Mouse (Mus musculus) lung, embryonic 16.5 days (tissue): ENCODE measurements at regions not wholly inside any gene's neighbourhood (a gene's known extent, or its start where the extent isn't known, plus 50 kb on each side); places are given as distances from the start of the nearest gene placed in this dataset.
A peak's percentile ranks its signal among the peaks of the same experiment; 100 is the strongest.

Experiments used
- ATAC-seq: fragments of 200-750 bp; cut with Nextera tagmentation; 2 replicates; pipeline ENCODE4 v1.8.0; 2017; ENCODE audit warnings: low read depth, mild to moderate bottlenecking, moderate library complexity
- H3K27ac ChIP-seq: fragments of 300-500 bp; sonication (generic); 2 replicates; pipeline ENCODE4 v1.5.1; 2014; ENCODE audit warnings: mild to moderate bottlenecking, control low read depth, low read length
- H3K27me3 ChIP-seq: fragments of 300-500 bp; sonication (generic); 2 replicates; pipeline ENCODE4 v1.6.1; 2014; ENCODE audit warnings: low read depth, low read length, mixed read lengths; ENCODE audit not compliant: control insufficient read depth, insufficient read depth
- H3K36me3 ChIP-seq: fragments of 300-500 bp; sonication (generic); 2 replicates; pipeline ENCODE4 v1.6.1; 2014; ENCODE audit warnings: low read length; ENCODE audit not compliant: control insufficient read depth, insufficient read depth
- H3K4me1 ChIP-seq: fragments of 300-500 bp; sonication (generic); replicated peaks from 2 replicates; pipeline ENCODE4 v1.6.1; 2014; ENCODE audit warnings: low read length, mixed read lengths; ENCODE audit not compliant: control insufficient read depth, insufficient read depth
- H3K4me2 ChIP-seq: fragments of 300-500 bp; sonication (generic); 2 replicates; pipeline ENCODE4 v1.6.1; 2014; ENCODE audit warnings: low read depth, low read length, control low read depth
- H3K4me3 ChIP-seq: fragments of 300-500 bp; sonication (generic); 2 replicates; pipeline ENCODE4 v1.5.1; 2014; ENCODE audit warnings: mild to moderate bottlenecking, low read length, control low read depth
- H3K9ac ChIP-seq: fragments of 300-500 bp; sonication (generic); 2 replicates; pipeline ENCODE4 v1.6.1; 2014; ENCODE audit warnings: low read length, control low read depth
- H3K9me3 ChIP-seq: fragments of 300-500 bp; sonication (generic); 2 replicates; pipeline ENCODE4 v1.6.1; 2016; ENCODE audit warnings: low read length; ENCODE audit not compliant: control insufficient read depth
- WGBS: fragments of 180-500 bp; shearing (Covaris S2); extraction: QIAGEN DNeasy Blood & Tissue Kit; methylation state at CpG from one replicate; pipeline ENCODE4 v1.1.7; 2014; 5-methylcytosine and 5-hydroxymethylcytosine counted together

GRCm38 (mm10) chr11:43952151-43952550, 51.1 kb upstream of the Adra1b start:
- H3K4me2 ChIP-seq, result no peak overlapping the region
- H3K27me3 ChIP-seq, result no peaks in the 10 kb centered on the region
- 68% methylated on average over 1 of the region's 1 CpGs for WGBS
- no peak overlapping the region for H3K27ac ChIP-seq
- H3K9me3 ChIP-seq, result no peaks in the 10 kb centered on the region
- H3K36me3 ChIP-seq, result no peaks in the 10 kb centered on the region
- ATAC-seq, result no peak
- H3K9ac ChIP-seq, result no peak overlapping the region
- no peaks in the 10 kb centered on the region for H3K4me1 ChIP-seq
- no peak overlapping the region for H3K4me3 ChIP-seq

- H3K36me3 ChIP-seq, result no peaks in the 10 kb centered on the region
- no peak overlapping the region for H3K4me3 ChIP-seq
- ATAC-seq, result peak; percentile 83
- H3K4me1 ChIP-seq, result peaks cover 6% of the 10 kb centered on the region; the same call in 1 of the 2 replicates
- 49% methylated on average over 3 of the region's 3 CpGs for WGBS
- H3K9ac ChIP-seq, result 0 out of 2 replicates have a peak overlapping the region, but pooled peaks have one; percentile 28
- H3K27ac ChIP-seq, result peak overlapping the region; percentile 41
- no peak overlapping the region for H3K4me2 ChIP-seq
- no peaks in the 10 kb centered on the region for H3K9me3 ChIP-seq
- H3K27me3 ChIP-seq, result no peaks in the 10 kb centered on the region
Observed at GRCm38 (mm10) chr11:43958241-43958975, 57.4 kb upstream of the Adra1b start.

DNA sequence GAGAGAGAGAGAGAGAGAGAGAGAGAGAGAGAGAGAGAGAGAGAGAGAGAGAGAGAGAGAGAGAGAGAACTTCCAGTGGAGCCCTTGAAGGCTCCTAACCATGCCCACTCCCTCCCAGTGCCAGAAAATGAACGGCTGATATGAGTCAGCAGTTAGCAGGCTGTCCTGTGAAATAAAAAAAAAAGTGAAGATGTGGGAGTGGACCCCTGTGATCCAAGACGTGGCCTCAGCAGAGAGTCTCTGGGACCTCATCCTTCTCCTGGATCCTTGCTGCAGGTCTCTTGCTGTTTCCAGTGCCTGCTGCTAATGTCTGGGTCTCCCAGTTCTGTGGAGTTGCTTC, 57.9 kb upstream of the Adra1b start:
- 30% methylated on average over 2 of the region's 2 CpGs for WGBS
- no peak overlapping the region for H3K9ac ChIP-seq

DNA sequence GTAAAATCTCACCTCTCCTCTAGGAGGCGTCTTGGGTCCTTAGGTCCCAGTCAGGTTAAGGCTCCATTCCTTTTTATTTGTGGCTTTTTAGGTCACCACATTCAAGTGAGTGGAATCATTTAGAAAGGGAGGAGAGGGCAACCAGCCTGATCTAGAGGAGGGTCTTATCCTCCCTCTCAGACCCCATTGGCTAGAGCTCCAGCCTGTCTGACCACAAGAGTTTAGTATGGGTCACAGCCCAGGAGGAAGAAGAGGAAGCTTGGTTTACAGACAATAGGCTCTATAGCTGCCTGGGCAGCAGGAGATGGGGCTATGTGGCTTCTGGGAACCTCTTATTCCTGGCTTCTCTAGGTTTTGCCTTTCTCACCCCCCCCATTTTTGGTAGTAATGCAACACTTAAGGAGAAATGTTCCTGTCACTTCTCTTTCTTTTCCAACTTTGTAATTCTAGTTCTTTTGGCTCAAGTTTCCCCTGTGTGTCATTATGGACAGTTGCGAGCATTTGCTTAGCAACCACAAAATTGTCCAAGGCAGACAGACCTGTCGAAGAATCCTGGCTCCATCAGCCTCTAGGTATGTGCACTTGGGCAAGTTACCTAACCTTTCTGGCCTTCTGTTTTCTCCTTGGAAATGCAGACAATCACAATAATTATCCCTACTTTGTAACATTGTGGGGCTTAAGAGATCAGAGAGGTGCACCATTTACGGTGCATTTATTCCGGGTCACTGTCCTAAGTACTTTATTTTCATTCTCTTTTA, 59.5 kb upstream of the Adra1b start:
- no peaks in the 10 kb centered on the region for H3K9me3 ChIP-seq
- no peak overlapping the region for H3K4me2 ChIP-seq
- no peaks in the 10 kb centered on the region for H3K36me3 ChIP-seq
- no peak overlapping the region; the same call in 1 of the 2 replicates for H3K27ac ChIP-seq
- WGBS, result 83% methylated on average over 5 of the region's 5 CpGs
- no peaks in the 10 kb centered on the region for H3K27me3 ChIP-seq
- no peak overlapping the region for H3K4me3 ChIP-seq
- no peak for ATAC-seq
- H3K4me1 ChIP-seq, result peaks cover 6% of the 10 kb centered on the region; the same call in 1 of the 2 replicates
- no peak overlapping the region for H3K9ac ChIP-seq

More for the DNA sequence above, 57.9 kb upstream of the Adra1b start:
- Histone ChIP-seq H3K27ac (no peak overlapping the region), H3K36me3 (no peaks in the 10 kb centered on the region), H3K9me3 (no peaks in the 10 kb centered on the region), H3K4me3 (no peak overlapping the region), H3K4me1 (peaks cover 6% of the 10 kb centered on the region; the same call in 1 of the 2 replicates), H3K27me3 (no peaks in the 10 kb centered on the region), H3K4me2 (no peak overlapping the region)
- ATAC-seq, result no peak

- Histone ChIP-seq H3K9ac (no peak overlapping the region), H3K4me2 (no peak overlapping the region), H3K4me1 (peaks cover 6% of the 10 kb centered on the region; the same call in 1 of the 2 replicates), H3K27me3 (no peaks in the 10 kb centered on the region), H3K36me3 (no peaks in the 10 kb centered on the region), H3K27ac (peak overlapping the region; percentile 41; the same call in 1 of the 2 replicates), H3K4me3 (no peak overlapping the region), H3K9me3 (no peaks in the 10 kb centered on the region)
- WGBS, result 62% methylated on average over 6 of the region's 6 CpGs
- ATAC-seq, result peak; percentile 58
Observed at GRCm38 (mm10) chr11:43961398-43962070, 60.5 kb upstream of the Adra1b start.

- H3K27me3 ChIP-seq, result no peaks in the 10 kb centered on the region
- 69% methylated on average over 1 of the region's 1 CpGs for WGBS
Observed at GRCm38 (mm10) chr11:43967764-43968163, 66.8 kb upstream of the Adra1b start.

GRCm38 (mm10) chr11:43971886-43972285, 70.9 kb upstream of the Adra1b start:
- no peak overlapping the region for H3K27ac ChIP-seq
- 62% methylated on average over 3 of the region's 3 CpGs for WGBS
- no peaks in the 10 kb centered on the region for H3K9me3 ChIP-seq
- no peaks in the 10 kb centered on the region for H3K27me3 ChIP-seq
- H3K9ac ChIP-seq, result no peak overlapping the region
- H3K4me3 ChIP-seq, result no peak overlapping the region
- no peaks in the 10 kb centered on the region for H3K4me1 ChIP-seq
- no peaks in the 10 kb centered on the region for H3K36me3 ChIP-seq
- H3K4me2 ChIP-seq, result no peak overlapping the region
- no peak for ATAC-seq

More at GRCm38 (mm10) chr11:43967764-43968163, 66.8 kb upstream of the Adra1b start:
- Histone ChIP-seq H3K9me3 (no peaks in the 10 kb centered on the region), H3K27ac (no peak overlapping the region), H3K4me2 (no peak overlapping the region), H3K4me1 (no peaks in the 10 kb centered on the region), H3K4me3 (no peak overlapping the region), H3K9ac (no peak overlapping the region), H3K36me3 (no peaks in the 10 kb centered on the region)
- ATAC-seq, result no peak

- Histone ChIP-seq H3K9me3 (no peaks in the 10 kb centered on the region), H3K4me2 (no peak overlapping the region)
- 36% methylated on average over 4 of the region's 4 CpGs for WGBS
Observed at GRCm38 (mm10) chr11:43976024-43976423, 75.0 kb upstream of the Adra1b start.

DNA sequence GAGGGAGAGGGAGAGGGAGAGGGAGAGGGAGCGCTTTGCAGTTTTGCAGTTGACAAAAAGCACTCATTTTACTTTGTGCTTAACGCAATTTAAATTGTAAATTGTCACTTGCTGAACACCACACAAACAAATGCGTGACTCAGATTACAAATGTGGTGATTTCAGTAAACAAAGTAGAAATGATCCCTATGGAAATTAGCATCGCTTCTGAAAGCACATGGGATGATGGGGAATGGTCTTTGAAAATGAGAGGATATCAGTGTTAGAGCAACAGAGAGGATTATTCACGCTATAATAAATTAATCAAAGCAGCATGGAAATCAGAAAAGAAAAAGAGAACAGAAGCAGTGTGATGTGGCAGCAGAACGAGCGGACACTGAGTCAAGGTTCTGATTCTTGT, 78.4 kb upstream of the Adra1b start:
- ATAC-seq, result no peak
- Histone ChIP-seq H3K9me3 (no peaks in the 10 kb centered on the region), H3K4me1 (no peaks in the 10 kb centered on the region), H3K9ac (no peak overlapping the region), H3K27me3 (no peaks in the 10 kb centered on the region), H3K4me2 (no peak overlapping the region), H3K36me3 (no peaks in the 10 kb centered on the region), H3K4me3 (no peak overlapping the region), H3K27ac (no peak overlapping the region)
- WGBS, result 74% methylated on average over 7 of the region's 7 CpGs

More at GRCm38 (mm10) chr11:43976024-43976423, 75.0 kb upstream of the Adra1b start:
- Histone ChIP-seq H3K4me3 (no peak overlapping the region), H3K36me3 (no peaks in the 10 kb centered on the region), H3K27me3 (no peaks in the 10 kb centered on the region), H3K9ac (no peak overlapping the region), H3K27ac (no peak overlapping the region), H3K4me1 (no peaks in the 10 kb centered on the region)
- ATAC-seq, result no peak
